Comparison of ENCODE assay signal across 16 mouse cellular contexts in the genomic region with DNA sequence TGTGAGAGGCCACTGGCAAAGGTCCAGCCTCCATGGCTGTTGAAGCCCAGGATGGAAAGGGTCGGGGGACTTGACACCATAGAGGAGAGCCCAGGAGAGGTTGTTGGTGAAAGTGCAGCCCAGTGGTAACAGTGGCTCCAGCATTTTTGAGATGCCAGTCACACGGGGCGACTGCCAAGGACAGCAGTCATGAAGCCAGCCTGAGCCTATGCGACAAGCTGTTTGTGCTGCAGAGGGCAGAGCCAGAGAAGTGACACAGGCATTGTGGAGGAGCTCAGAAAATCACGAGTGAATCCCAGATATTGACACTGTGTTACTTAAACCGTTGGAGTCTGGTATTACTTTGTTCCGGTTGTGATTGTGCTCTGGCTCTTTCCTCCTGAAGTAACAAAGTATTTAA.
DNase-seq lines count a peak whose midpoint lies in the region; ATAC-seq lines count a peak whose summit lies in the region.
"Had no signal": no experiment of that assay in that cellular context is flagged by ENCODE, and none has a peak within 500 bp of the region (broad histone marks: within the 10 kb centered on the region; RNA-seq: fewer than 3 reads in every experiment).

No protein-coding gene starts in this region.

- H3K36me3 ChIP-seq in forebrain, embryonic 15.5 days: no peaks in the 10 kb centered on the region
- no peaks in the 10 kb centered on the region for H3K36me3 ChIP-seq in forebrain, embryonic 11.5 days (ENCODE audit: control insufficient read depth, insufficient read depth, low read length)
- H3K36me3 ChIP-seq: heart, embryonic 13.5 days; liver, embryonic 12.5 days; midbrain, embryonic 13.5 days had no signal

- no peak overlapping the region for H3K4me3 ChIP-seq in forebrain, embryonic 15.5 days
- no peak overlapping the region for H3K4me3 ChIP-seq in forebrain, embryonic 11.5 days (ENCODE audit: low read depth, low read length)
- H3K4me3 ChIP-seq: heart, embryonic 13.5 days; liver, embryonic 12.5 days; midbrain, embryonic 13.5 days had no signal

- no peak for ATAC-seq in forebrain, embryonic 15.5 days (replicated peaks)
- no peak for ATAC-seq in forebrain, embryonic 11.5 days (replicated peaks; ENCODE audit: low FRiP score)
- ATAC-seq in frontal cortex, adult (ENCODE audit: low TSS enrichment): no peak
- ATAC-seq: activated CD4-positive, CD25-positive, alpha-beta regulatory T cell, adult 4 months; forebrain, embryonic 16.5 days; liver, embryonic 12.5 days; lung, postnatal 0 days; midbrain, embryonic 13.5 days had no signal

- no peak for DNase-seq in forebrain, embryonic 11.5 days (ENCODE audit: low spot score)
- DNase-seq in layer of hippocampus, postnatal 10 days (ENCODE audit: low spot score in 2 of 2): peak; percentile 13 to 33
- DNase-seq in layer of hippocampus, postnatal 25 days (ENCODE audit: extremely low spot score in 1 of 2, low spot score in 1 of 2): no peak
- DNase-seq in adipocyte (ENCODE audit: low spot score): peak; percentile 64
- peak; percentile 80 to 82 for DNase-seq in heart, postnatal 10 days
- DNase-seq in thymus, postnatal 36 days: no peak
- DNase-seq: right cerebral cortex, postnatal 14 days; thymus, adult 18-20 months had no signal

- intact Hi-C loops in heart, postnatal 10 days (cut with DNase I): no loop called here

- WGBS in forebrain, embryonic 15.5 days: 52% methylated on average over 7 of the region's 7 CpGs
- WGBS in forebrain, embryonic 11.5 days: 80% methylated on average over 7 of the region's 7 CpGs

- no peak overlapping the region for H3K4me2 ChIP-seq in forebrain, embryonic 15.5 days (replicated peaks)
- no peak overlapping the region for H3K4me2 ChIP-seq in forebrain, embryonic 11.5 days (ENCODE audit: low read depth, low read length, severe bottlenecking)
- H3K4me2 ChIP-seq: heart, embryonic 13.5 days; liver, embryonic 12.5 days; midbrain, embryonic 13.5 days had no signal

- H3K9ac ChIP-seq in forebrain, embryonic 15.5 days (replicated peaks): no peak overlapping the region
- no peak overlapping the region for H3K9ac ChIP-seq in forebrain, embryonic 11.5 days (ENCODE audit: low read length)
- H3K9ac ChIP-seq: heart, embryonic 13.5 days; liver, embryonic 12.5 days; midbrain, embryonic 13.5 days had no signal

- 0 out of 2 replicates have a peak overlapping the region, but pooled peaks have one; percentile 27 for H3K27ac ChIP-seq in forebrain, embryonic 15.5 days (replicated peaks)
- no peak overlapping the region for H3K27ac ChIP-seq in forebrain, embryonic 11.5 days (ENCODE audit: low read depth, low read length)
- H3K27ac ChIP-seq: heart, embryonic 13.5 days; liver, embryonic 12.5 days; midbrain, embryonic 13.5 days had no signal

- no peaks in the 10 kb centered on the region for H3K9me3 ChIP-seq in forebrain, embryonic 15.5 days
- peaks cover 2% of the 10 kb centered on the region; the same call in 1 of the 2 replicates for H3K9me3 ChIP-seq in forebrain, embryonic 11.5 days (ENCODE audit: control insufficient read depth, low read length)
- H3K9me3 ChIP-seq: liver, embryonic 12.5 days had no signal

- peaks cover 17% of the 10 kb centered on the region for H3K4me1 ChIP-seq in forebrain, embryonic 15.5 days
- no peaks in the 10 kb centered on the region for H3K4me1 ChIP-seq in forebrain, embryonic 11.5 days (replicated peaks; ENCODE audit: control insufficient read depth, insufficient read depth, low read length)
- H3K4me1 ChIP-seq: heart, embryonic 13.5 days; liver, embryonic 12.5 days; midbrain, embryonic 13.5 days had no signal

- H3K27me3 ChIP-seq in forebrain, embryonic 15.5 days: no peaks in the 10 kb centered on the region
- H3K27me3 ChIP-seq in forebrain, embryonic 11.5 days (ENCODE audit: control insufficient read depth, insufficient read depth, low read length): no peaks in the 10 kb centered on the region
- H3K27me3 ChIP-seq: liver, embryonic 12.5 days; midbrain, embryonic 13.5 days had no signal

Comparison
In these comparisons a context has a peak if more than half of its experiments do, and no peak if none do; other contexts are left out.
1. DNase-seq: peak in layer of hippocampus, postnatal 10 days (2 of 2), adipocyte (single experiment) and heart, postnatal 10 days (2 of 2); none in forebrain, embryonic 11.5 days (single experiment), layer of hippocampus, postnatal 25 days (0 of 2) and thymus, postnatal 36 days (0 of 2).